Mouse (Mus musculus) cortical plate, adult 2 months (tissue): ENCODE measurements around the gene Rpl27a.

Experiments
- CTCF ChIP-seq: fragments of 200-500 bp; IDR thresholded peaks from 2 replicates; pipeline ENCODE4 v1.5.1; 2011; ENCODE audit warnings: mild to moderate bottlenecking, control low read depth, low read length; ENCODE audit not compliant: insufficient read depth; ENCODE audit errors: extremely low read depth
- POLR2A ChIP-seq: fragments of 200-500 bp; IDR thresholded peaks from 2 replicates; pipeline ENCODE4 v1.6.1; 2011; ENCODE audit warnings: mild to moderate bottlenecking, low read length, control low read depth; ENCODE audit not compliant: insufficient read depth; ENCODE audit errors: extremely low read depth

- TF ChIP-seq POLR2A (no peak), CTCF (no peak)
Observed at GRCm38 (mm10) chr7:109519936-109520335, 989 bp downstream of the Rpl27a start.
